Mouse (Mus musculus): ENCODE measurements around the gene Gm4631. TPM values are rescaled to one million over a fixed set of nuclear protein-coding genes. Genes with fewer than 3 reads are reported as not detected.
"Not testable (repeated sequence)": the region's sequence is repeated elsewhere in the genome, so short reads cannot be mapped to it uniquely, and the experiment has no call there.

Gene Gm4631
- total RNA-seq (2021), result 10 to 100 TPM; 41.6 to 42.1 TPM
- long read RNA-seq, experiment 1, partial matches to known transcripts, result 6 of 7 reads
- long read RNA-seq, experiment 1, other reads (novel, unspliced or antisense), result 1 of 7 reads
- long read RNA-seq, experiment 2, partial matches to known transcripts, result 3 of 4 reads
- long read RNA-seq, experiment 2, other reads (novel, unspliced or antisense), result 1 of 4 reads

DNA sequence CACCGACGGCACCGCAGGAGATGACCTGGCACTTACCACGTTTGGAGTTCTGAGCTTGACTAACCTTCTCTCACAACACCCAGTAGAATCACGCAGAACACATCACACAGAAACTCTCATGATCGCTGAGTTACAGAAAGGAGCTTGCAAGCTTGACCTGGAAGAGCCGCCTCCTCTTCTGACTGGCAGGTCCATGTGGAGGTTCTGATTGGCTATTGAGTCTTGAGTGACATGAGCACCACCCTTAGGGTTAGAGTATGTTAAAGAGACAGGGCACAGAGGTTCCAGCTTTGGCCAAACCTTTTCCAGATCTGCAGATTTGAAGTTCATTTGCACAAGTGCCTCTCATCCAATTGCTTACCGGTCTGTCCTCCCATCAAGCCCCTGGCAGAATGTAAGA is at the start of gene Gm4631:
Gene Gm4631, minus strand, starts transcription at position 101 of the 400 bp plus-strand sequence.
- intact Hi-C loops (cut with DNase I); DNase-seq (ENCODE audit: low spot score in 2 of 2): not testable (repeated sequence)

- intact Hi-C loops (cut with DNase I), result not testable (repeated sequence)
Measured at GRCm38 (mm10) chr2:175372136-175372535, 34.1 kb upstream of the Gm4631 start, which contains the start of gene Zfp968. Gene Zfp968, plus strand, starts transcription at chr2:175372436.

GRCm38 (mm10) chr2:175274825-175275224 is 63.2 kb downstream of the Gm4631 start, which contains the start of gene Gm14440:
Gene Gm14440, plus strand, starts transcription at chr2:175275125.
- intact Hi-C loops (cut with DNase I); DNase-seq (ENCODE audit: low spot score in 2 of 2): not testable (repeated sequence)

More at GRCm38 (mm10) chr2:175372136-175372535, 34.1 kb upstream of the Gm4631 start, which contains the start of gene Zfp968:
- DNase-seq (ENCODE audit: low spot score in 2 of 2), result not testable (repeated sequence)

Other genes starting within 250 kb of the Gm4631 start
- gene Gm14399, start 196.2 kb downstream of the Gm4631 start, total RNA-seq (2021), result 10 to 100 TPM; 13.3 to 14.1 TPM
- 1 to 10 TPM; 3.1 to 3.9 TPM for gene Gm14443, start 162.3 kb downstream of the Gm4631 start, total RNA-seq (2021)
- 10 to 100 TPM; 77.3 to 78.5 TPM for gene Gm14391, start 131.3 kb downstream of the Gm4631 start, total RNA-seq (2021)
- 1 to 10 TPM in 1 of 2 experiments, not detected in 1; 7.4 TPM for gene Gm14440, start 63.1 kb downstream of the Gm4631 start, total RNA-seq (2021)
- gene Zfp968, start 34.2 kb upstream of the Gm4631 start, total RNA-seq (2021), result 1 to 10 TPM; 4.8 to 5.4 TPM
- gene Gm4724, start 97.6 kb upstream of the Gm4631 start, total RNA-seq (2021), result 10 to 100 TPM in 1 of 2 experiments, 1 to 10 TPM in 1; 6.6 to 10.3 TPM
- gene Zfp965, start 131.8 kb upstream of the Gm4631 start, total RNA-seq (2021), result 1 to 10 TPM; 4.3 to 6.2 TPM

Data from left cerebral cortex, postnatal 14 days (tissue).